Mouse (Mus musculus) lung, embryonic 15.5 days (tissue): ENCODE data around the gene Safb. TPM values are rescaled to one million over a fixed set of nuclear protein-coding genes. Genes with fewer than 3 reads are reported as not detected.
A peak's percentile ranks its signal among the peaks of the same experiment; 100 is the strongest.

Experiments
- ATAC-seq: fragments of 200-750 bp; cut with Nextera tagmentation; 2 replicates; pipeline ENCODE4 v1.8.0; 2017; ENCODE audit warnings: moderate number of reproducible peaks, borderline replicate concordance; ENCODE audit not compliant: low FRiP score, low TSS enrichment; ENCODE audit errors: extremely low read depth
- H3K27ac ChIP-seq: fragments of 300-500 bp; sonication (generic); 2 replicates; pipeline ENCODE4 v1.5.1; 2015; ENCODE audit warnings: moderate library complexity, mild to moderate bottlenecking, inconsistent platforms
- H3K27me3 ChIP-seq: fragments of 300-500 bp; sonication (generic); 2 replicates; pipeline ENCODE4 v1.6.1; 2015; ENCODE audit warnings: inconsistent platforms
- H3K36me3 ChIP-seq: fragments of 300-500 bp; sonication (generic); 2 replicates; pipeline ENCODE4 v1.6.1; 2015; ENCODE audit warnings: inconsistent platforms
- H3K4me1 ChIP-seq: fragments of 300-500 bp; sonication (generic); 2 replicates; pipeline ENCODE4 v1.6.1; 2015; ENCODE audit warnings: inconsistent platforms
- H3K4me2 ChIP-seq: fragments of 300-500 bp; sonication (generic); 2 replicates; pipeline ENCODE4 v1.6.1; 2015; ENCODE audit warnings: inconsistent platforms, mild to moderate bottlenecking, moderate library complexity
- H3K4me3 ChIP-seq: fragments of 300-500 bp; sonication (generic); 2 replicates; pipeline ENCODE4 v1.5.1; 2015; ENCODE audit warnings: mild to moderate bottlenecking, inconsistent platforms
- H3K9ac ChIP-seq: fragments of 300-500 bp; sonication (generic); 2 replicates; pipeline ENCODE4 v1.6.1; 2015; ENCODE audit warnings: inconsistent platforms
- H3K9me3 ChIP-seq: fragments of 300-500 bp; sonication (generic); 2 replicates; pipeline ENCODE4 v1.6.1; 2016; ENCODE audit warnings: inconsistent platforms
- WGBS: fragments of 180-500 bp; shearing (Covaris S2); methylation state at CpG from one replicate; pipeline ENCODE4 v1.1.7; 2015; 5-methylcytosine and 5-hydroxymethylcytosine counted together
- polyA plus RNA-seq: library from polyadenylated mRNA; unstranded; fragments of >200 nt; fragmentation: Nextera tagmentation; extraction: Ambion mirVana; gene quantifications from 2 replicates; pipeline ENCODE4 v1.2.1, GENCODE M21; 2015

Safb gene
- polyA plus RNA-seq, 1 experiment from 2014 or later, result 96.6 TPM

DNA sequence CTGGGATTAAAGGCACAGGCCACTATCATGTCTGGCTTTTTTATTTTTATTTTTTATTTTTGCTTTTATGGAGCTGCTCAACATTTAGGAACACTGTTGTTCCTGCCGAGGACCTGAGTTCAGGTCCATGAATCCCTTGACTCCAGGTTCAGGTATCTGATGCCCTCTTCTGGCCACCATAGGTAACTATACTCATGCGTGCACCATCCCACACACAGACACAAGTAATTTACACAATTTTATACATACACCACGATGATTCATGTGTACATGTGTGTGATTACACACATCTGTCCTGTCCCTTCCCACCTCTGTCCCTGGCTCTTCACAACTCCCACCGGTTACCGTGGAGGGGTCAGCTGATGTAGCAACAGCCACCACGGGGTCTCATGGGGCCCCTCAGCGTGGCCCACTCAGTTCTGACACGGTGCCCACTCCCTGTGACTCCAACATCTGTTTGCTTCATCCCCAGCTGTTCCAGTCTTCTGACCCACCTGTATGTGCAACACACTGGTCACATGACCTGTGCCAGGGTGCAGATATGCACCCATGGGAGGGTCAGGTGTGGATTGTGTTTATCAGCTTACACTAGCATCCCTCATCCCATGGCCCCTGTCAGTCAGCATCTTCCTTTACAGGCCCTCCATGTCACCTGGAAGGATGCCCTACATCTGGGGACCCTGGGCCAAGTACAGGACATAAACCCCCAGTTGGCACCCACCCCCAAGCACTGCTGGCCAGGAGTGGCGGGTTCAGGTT, 36.6 kb upstream of the Safb start:
- Histone ChIP-seq H3K27ac (no peak overlapping the region), H3K9me3 (no peaks in the 10 kb centered on the region), H3K4me3 (no peak overlapping the region), H3K4me2 (no peak overlapping the region), H3K9ac (no peak overlapping the region), H3K36me3 (no peaks in the 10 kb centered on the region), H3K4me1 (no peaks in the 10 kb centered on the region), H3K27me3 (no peaks in the 10 kb centered on the region)
- WGBS, result 75% methylated on average over 9 of the region's 9 CpGs
- no peak for ATAC-seq

DNA sequence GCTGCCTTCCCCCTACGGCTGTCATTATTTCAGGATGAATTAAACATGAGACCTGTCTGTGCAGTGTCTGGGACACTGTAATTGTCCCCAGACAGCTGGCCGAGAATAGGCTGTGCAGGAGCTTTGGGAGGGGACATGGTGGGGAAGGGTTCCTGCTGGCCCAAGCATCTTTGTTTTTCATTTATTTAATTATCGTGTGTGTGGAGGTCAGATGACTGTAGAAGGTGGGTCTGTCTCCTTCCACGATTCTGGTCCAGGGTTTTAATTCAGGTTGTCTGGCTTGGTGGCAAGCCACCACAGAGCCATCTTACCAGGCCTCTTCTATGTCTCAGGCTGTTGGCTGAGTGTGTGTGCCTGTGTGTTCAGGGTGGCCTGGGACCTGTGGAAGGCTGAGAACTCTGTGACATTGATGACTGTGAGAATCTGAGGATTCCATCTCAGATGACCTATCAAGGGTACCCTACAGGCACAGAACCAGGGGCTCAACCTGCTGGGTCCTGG, 36.0 kb upstream of the Safb start:
- WGBS, result 65% methylated on average over 4 of the region's 4 CpGs
- no peak overlapping the region for H3K9ac ChIP-seq
- H3K4me1 ChIP-seq, result no peaks in the 10 kb centered on the region
- H3K9me3 ChIP-seq, result no peaks in the 10 kb centered on the region
- no peaks in the 10 kb centered on the region for H3K36me3 ChIP-seq
- H3K27ac ChIP-seq, result no peak overlapping the region
- no peaks in the 10 kb centered on the region for H3K27me3 ChIP-seq
- no peak for ATAC-seq
- H3K4me3 ChIP-seq, result no peak overlapping the region
- no peak overlapping the region for H3K4me2 ChIP-seq

GRCm38 (mm10) chr17:56550784-56551475, 33.7 kb upstream of the Safb start:
- H3K27me3 ChIP-seq, result no peaks in the 10 kb centered on the region
- H3K4me2 ChIP-seq, result no peak overlapping the region
- H3K4me1 ChIP-seq, result peaks cover 6% of the 10 kb centered on the region; the same call in 1 of the 2 replicates
- no peak for ATAC-seq
- H3K9ac ChIP-seq, result no peak overlapping the region
- no peak overlapping the region for H3K4me3 ChIP-seq
- H3K36me3 ChIP-seq, result no peaks in the 10 kb centered on the region
- no peak overlapping the region for H3K27ac ChIP-seq
- no peaks in the 10 kb centered on the region for H3K9me3 ChIP-seq
- 74% methylated on average over 12 of the region's 12 CpGs for WGBS

DNA sequence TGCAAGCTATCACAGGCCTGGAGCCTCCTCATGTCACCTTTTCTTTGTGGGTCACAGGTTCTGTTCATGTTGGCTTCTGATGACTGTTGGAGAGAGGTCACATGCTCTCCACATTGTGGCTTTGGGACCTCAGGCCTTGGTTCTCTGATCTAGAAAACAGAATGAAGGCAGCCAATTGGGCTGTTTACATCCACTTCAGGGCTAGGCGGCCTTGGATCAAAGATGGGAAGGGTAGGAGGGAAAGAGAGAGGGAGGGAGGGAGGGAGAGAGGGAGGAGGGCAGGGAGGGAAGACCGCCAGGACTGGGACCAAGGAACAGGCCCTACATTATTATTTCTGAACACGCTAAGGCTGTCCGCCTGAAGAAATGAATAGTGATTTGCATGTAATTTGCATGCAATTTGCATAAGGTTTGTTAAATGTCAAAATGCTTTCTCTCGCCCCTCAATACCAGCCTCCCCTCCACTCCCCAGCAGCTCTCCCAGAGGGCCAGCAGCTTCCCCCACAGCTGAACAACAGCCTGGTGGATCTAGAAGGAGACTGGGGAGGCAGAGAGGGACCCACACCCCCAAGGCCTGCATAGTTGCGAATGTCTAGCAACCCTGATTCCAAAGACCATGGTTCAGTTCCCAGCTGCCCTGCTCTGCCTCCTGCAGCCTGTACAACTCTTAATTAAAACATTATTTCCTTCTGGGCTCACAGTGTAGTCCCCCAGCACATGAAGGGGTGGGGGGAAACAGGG, 32.6 kb upstream of the Safb start:
- H3K36me3 ChIP-seq, result no peaks in the 10 kb centered on the region
- H3K4me3 ChIP-seq, result no peak overlapping the region
- H3K4me1 ChIP-seq, result peaks cover 6% of the 10 kb centered on the region; the same call in 1 of the 2 replicates
- H3K4me2 ChIP-seq, result no peak overlapping the region
- H3K9me3 ChIP-seq, result no peaks in the 10 kb centered on the region
- no peak overlapping the region for H3K27ac ChIP-seq
- H3K9ac ChIP-seq, result no peak overlapping the region
- H3K27me3 ChIP-seq, result no peaks in the 10 kb centered on the region
- no peak for ATAC-seq
- WGBS, result 63% methylated on average over 6 of the region's 6 CpGs

- 54% methylated on average over 5 of the region's 5 CpGs for WGBS
- ATAC-seq, result no peak
- no peak overlapping the region for H3K4me2 ChIP-seq
- no peak overlapping the region for H3K4me3 ChIP-seq
- peaks cover 6% of the 10 kb centered on the region; the same call in 1 of the 2 replicates for H3K4me1 ChIP-seq
- no peaks in the 10 kb centered on the region for H3K9me3 ChIP-seq
- no peaks in the 10 kb centered on the region for H3K27me3 ChIP-seq
- no peak overlapping the region for H3K9ac ChIP-seq
- H3K36me3 ChIP-seq, result no peaks in the 10 kb centered on the region
- no peak overlapping the region for H3K27ac ChIP-seq
Observed at GRCm38 (mm10) chr17:56552781-56553363, 31.8 kb upstream of the Safb start.

DNA sequence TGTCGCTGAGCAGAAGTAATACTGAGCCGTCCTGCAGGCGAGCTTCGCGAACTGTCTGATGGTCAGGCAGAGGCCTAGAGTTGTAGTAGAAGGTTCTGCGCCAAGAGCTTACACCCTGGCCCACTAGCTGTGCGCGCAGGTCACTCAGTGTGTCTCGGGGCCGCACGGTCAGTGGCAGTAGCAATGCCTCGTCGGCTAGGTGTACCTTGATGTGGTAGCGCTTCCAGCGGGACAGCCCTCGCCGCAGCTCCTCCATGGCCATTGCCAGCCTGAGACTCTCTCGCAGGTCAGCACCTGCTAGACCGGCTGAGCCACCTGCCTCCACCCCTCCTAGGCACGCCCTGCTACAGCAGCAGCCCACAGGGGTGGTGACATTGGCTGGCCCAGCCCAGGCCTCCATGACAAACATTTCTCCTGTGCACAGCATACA, 30.5 kb upstream of the Safb start, which contains the start of gene Gm20219:
Gm20219 (minus strand) TSS at position 266 of the 430 bp plus-strand sequence.
- peak within 1 kb of the TSS; percentile 40 for H3K4me2 ChIP-seq
- H3K4me1 ChIP-seq, result peaks cover 6% of the 10 kb centered on the region; the same call in 1 of the 2 replicates
- WGBS, result 57% methylated on average over 20 of the region's 20 CpGs
- no peaks in the 10 kb centered on the region for H3K27me3 ChIP-seq
- ATAC-seq, result peak; percentile 75
- no peaks in the 10 kb centered on the region for H3K36me3 ChIP-seq
- H3K4me3 ChIP-seq, result peak within 1 kb of the TSS; percentile 22
- peak within 1 kb of the TSS; percentile 57; the same call in 1 of the 2 replicates for H3K27ac ChIP-seq
- no peaks in the 10 kb centered on the region for H3K9me3 ChIP-seq
- peak within 1 kb of the TSS; percentile 24; the same call in 1 of the 2 replicates for H3K9ac ChIP-seq

DNA sequence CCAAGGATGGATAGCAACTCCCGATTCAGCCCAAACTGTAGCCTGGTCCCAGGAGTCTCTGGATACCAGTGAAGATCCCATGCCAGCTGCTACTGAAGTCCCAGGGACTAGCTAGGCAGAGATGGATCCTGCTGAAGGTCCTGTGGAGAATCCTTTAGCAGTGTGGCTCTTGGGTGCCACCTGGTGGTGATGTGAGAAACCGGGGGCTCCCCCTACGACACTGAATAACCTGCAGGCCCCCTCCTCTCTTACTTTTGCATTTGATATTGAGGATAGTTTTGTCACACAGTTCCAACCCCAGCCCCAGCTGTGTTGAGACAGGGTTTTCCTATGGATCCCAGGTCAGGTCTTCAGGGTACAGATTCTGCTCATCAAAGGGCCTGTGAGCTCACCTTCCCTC, 26.2 kb upstream of the Safb start:
- Histone ChIP-seq H3K9me3 (no peaks in the 10 kb centered on the region), H3K9ac (no peak overlapping the region), H3K4me2 (no peak overlapping the region), H3K27me3 (no peaks in the 10 kb centered on the region), H3K36me3 (peaks cover 28% of the 10 kb centered on the region), H3K27ac (no peak overlapping the region), H3K4me3 (no peak overlapping the region), H3K4me1 (peaks cover 6% of the 10 kb centered on the region; the same call in 1 of the 2 replicates)
- WGBS, result 19% methylated on average over 3 of the region's 3 CpGs
- peak; percentile 21 for ATAC-seq

DNA sequence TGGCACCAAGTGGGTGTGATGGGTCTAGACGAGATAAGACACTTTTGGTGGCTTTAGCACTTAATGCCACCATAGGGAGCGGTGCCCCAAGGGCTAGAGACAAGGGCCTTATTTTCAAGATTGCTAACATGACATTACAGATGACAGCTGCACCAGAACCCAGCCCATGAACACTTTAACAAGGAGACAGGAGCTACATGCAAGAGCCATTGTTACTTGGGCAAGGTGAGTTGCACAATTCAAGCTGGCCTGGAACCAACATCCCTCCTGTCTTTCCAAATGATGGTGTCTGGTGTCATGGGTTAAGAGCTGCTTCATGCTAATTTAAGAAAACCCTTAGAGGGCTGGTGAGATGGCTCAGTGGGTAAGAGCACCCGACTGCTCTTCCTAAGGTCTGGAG, 25.2 kb upstream of the Safb start:
- no peak overlapping the region for H3K4me2 ChIP-seq
- peaks cover 38% of the 10 kb centered on the region for H3K36me3 ChIP-seq
- H3K4me1 ChIP-seq, result peaks cover 5% of the 10 kb centered on the region; the same call in 1 of the 2 replicates
- H3K27ac ChIP-seq, result no peak overlapping the region
- 70% methylated on average over 3 of the region's 3 CpGs for WGBS
- H3K9ac ChIP-seq, result no peak overlapping the region
- no peak for ATAC-seq
- no peaks in the 10 kb centered on the region for H3K9me3 ChIP-seq
- H3K4me3 ChIP-seq, result no peak overlapping the region
- no peaks in the 10 kb centered on the region for H3K27me3 ChIP-seq

DNA sequence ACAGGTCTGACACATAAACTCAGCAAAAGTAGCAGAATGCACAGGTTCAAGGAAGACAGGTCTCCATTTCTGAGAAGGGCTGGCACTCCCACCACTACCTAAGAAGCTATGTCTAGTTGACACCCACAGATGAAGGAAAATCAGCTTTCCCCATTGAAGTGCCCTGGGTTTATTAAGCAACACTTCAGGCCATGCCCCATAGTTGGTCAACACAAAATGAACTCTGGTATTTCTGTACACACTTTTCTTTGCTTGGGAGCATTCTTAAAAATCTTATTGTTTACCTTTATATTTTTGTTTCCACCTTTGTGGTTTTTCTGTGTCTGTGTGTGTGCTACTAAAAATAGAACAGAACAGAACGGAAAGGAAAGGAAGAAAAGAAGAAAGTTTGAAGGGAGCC, 24.5 kb upstream of the Safb start:
- Histone ChIP-seq H3K27ac (no peak overlapping the region), H3K4me2 (no peak overlapping the region), H3K36me3 (peaks cover 45% of the 10 kb centered on the region), H3K27me3 (no peaks in the 10 kb centered on the region), H3K9me3 (no peaks in the 10 kb centered on the region), H3K9ac (no peak overlapping the region), H3K4me3 (no peak overlapping the region), H3K4me1 (no peaks in the 10 kb centered on the region)
- no peak for ATAC-seq
- 54% methylated on average over 1 of the region's 1 CpGs for WGBS

GRCm38 (mm10) chr17:56561866-56562265, 22.8 kb upstream of the Safb start:
- no peak overlapping the region for H3K4me3 ChIP-seq
- H3K36me3 ChIP-seq, result peaks cover 62% of the 10 kb centered on the region
- no peaks in the 10 kb centered on the region for H3K4me1 ChIP-seq
- H3K27ac ChIP-seq, result no peak overlapping the region
- H3K9me3 ChIP-seq, result no peaks in the 10 kb centered on the region
- no peak overlapping the region for H3K9ac ChIP-seq
- H3K27me3 ChIP-seq, result no peaks in the 10 kb centered on the region
- H3K4me2 ChIP-seq, result no peak overlapping the region
- ATAC-seq, result no peak
- WGBS, result 88% methylated on average over 2 of the region's 2 CpGs

DNA sequence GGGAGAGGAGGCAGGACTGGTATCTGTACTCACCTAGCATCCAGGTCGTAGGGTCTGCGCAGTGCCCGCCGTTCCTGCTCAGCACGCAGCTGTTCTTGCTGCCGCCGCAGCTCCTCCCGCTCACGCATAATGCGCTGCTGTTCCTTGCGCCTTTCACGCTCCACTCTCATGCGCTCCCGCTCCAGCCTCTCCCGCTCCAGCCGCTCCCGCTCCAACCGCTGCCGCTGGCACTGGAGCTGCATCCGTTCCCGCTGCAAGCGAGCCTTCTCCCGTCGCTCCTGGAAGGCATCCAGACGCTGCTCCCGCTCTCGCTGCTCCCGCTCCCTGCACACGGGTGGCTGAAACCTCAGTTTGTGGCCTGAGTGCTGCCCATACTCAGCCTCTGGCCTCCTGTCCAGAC, 18.3 kb upstream of the Safb start:
- Histone ChIP-seq H3K9ac (no peak overlapping the region), H3K27me3 (no peaks in the 10 kb centered on the region), H3K36me3 (peaks cover 99% of the 10 kb centered on the region), H3K4me1 (no peaks in the 10 kb centered on the region), H3K9me3 (no peaks in the 10 kb centered on the region), H3K27ac (no peak overlapping the region), H3K4me3 (no peak overlapping the region), H3K4me2 (no peak overlapping the region)
- 89% methylated on average over 29 of the region's 29 CpGs for WGBS
- ATAC-seq, result no peak
